Mouse (Mus musculus) heart, embryonic 11.5 days (tissue): ENCODE measurements around the gene Parvg. TPM values are rescaled to one million over a fixed set of nuclear protein-coding genes. Genes with fewer than 3 reads are reported as not detected.
A peak's percentile ranks its signal among the peaks of the same experiment; 100 is the strongest.

ENCODE experiments used
- ATAC-seq: fragments of 200-750 bp; cut with Nextera tagmentation; replicated peaks from 2 replicates; pipeline ENCODE4 v1.8.0; 2017; ENCODE audit warnings: moderate library complexity; ENCODE audit not compliant: insufficient number of reproducible peaks, low FRiP score, low TSS enrichment
- H3K27ac ChIP-seq: fragments of 300-500 bp; sonication (generic); 2 replicates; pipeline ENCODE4 v1.5.1; 2014; ENCODE audit warnings: mild to moderate bottlenecking, low read depth, low read length
- H3K27me3 ChIP-seq: fragments of 300-500 bp; sonication (generic); 2 replicates; pipeline ENCODE4 v1.6.1; 2014; ENCODE audit warnings: mild to moderate bottlenecking, low read length, mixed read lengths; ENCODE audit not compliant: control insufficient read depth, insufficient read depth
- H3K36me3 ChIP-seq: fragments of 300-500 bp; sonication (generic); 2 replicates; pipeline ENCODE4 v1.6.1; 2014; ENCODE audit warnings: mild to moderate bottlenecking, low read length, moderate library complexity, mixed read lengths; ENCODE audit not compliant: control insufficient read depth, insufficient read depth
- H3K4me1 ChIP-seq: fragments of 300-500 bp; sonication (generic); 2 replicates; pipeline ENCODE4 v1.6.1; 2014; ENCODE audit warnings: low read length; ENCODE audit not compliant: control insufficient read depth, insufficient read depth
- H3K4me2 ChIP-seq: fragments of 300-500 bp; sonication (generic); 2 replicates; pipeline ENCODE4 v1.6.1; 2014; ENCODE audit warnings: mild to moderate bottlenecking, moderate library complexity
- H3K4me3 ChIP-seq: fragments of 300-500 bp; sonication (generic); 2 replicates; pipeline ENCODE4 v1.5.1; 2014; ENCODE audit warnings: low read depth, low read length
- H3K9ac ChIP-seq: fragments of 300-500 bp; sonication (generic); 2 replicates; pipeline ENCODE4 v1.6.1; 2014; ENCODE audit warnings: mild to moderate bottlenecking, low read depth, low read length, moderate library complexity
- H3K9me3 ChIP-seq: fragments of 300-500 bp; sonication (generic); replicated peaks from 2 replicates; pipeline ENCODE4 v1.6.1; 2016; ENCODE audit warnings: low read length; ENCODE audit not compliant: control insufficient read depth
- WGBS: fragments of 180-500 bp; shearing (Covaris S2); extraction: QIAGEN DNeasy Blood & Tissue Kit; methylation state at CpG from one replicate; pipeline ENCODE4 v1.1.7; 2014; ENCODE audit not compliant: insufficient replicate concordance; 5-methylcytosine and 5-hydroxymethylcytosine counted together
- polyA plus RNA-seq: library from polyadenylated mRNA; unstranded; fragments of >200 nt; fragmentation: Nextera tagmentation; extraction: Ambion mirVana; gene quantifications from 2 replicates; pipeline ENCODE4 v1.2.1, GENCODE M21; 2014

Gene Parvg
- polyA plus RNA-seq, 1 experiment from 2014 or later = 0.60 TPM

DNA sequence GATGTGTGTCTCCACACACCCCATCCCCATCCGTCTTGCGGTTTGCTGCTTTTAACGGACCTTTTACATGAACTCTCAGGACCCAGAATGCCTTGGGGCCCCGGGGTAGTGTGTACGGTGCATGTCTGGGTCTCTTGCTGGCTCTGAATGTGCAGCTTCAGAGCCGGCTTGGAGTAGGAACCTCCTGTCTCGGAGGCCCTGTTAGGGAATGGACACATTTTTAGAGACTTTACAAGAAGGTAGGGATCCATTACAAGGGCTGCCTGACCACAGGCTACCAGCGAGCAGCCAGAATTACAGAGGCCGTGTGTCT, 10.3 kb upstream of the Parvg start:
- H3K9me3 ChIP-seq = no peaks in the 10 kb centered on the region
- no peak overlapping the region for H3K4me3 ChIP-seq
- H3K4me2 ChIP-seq = peak overlapping the region; percentile 6; the same call in 1 of the 2 replicates
- 0 out of 2 replicates have a peak overlapping the region, but pooled peaks have one; percentile 29 for H3K27ac ChIP-seq
- ATAC-seq = no peak
- H3K4me1 ChIP-seq = peaks cover 30% of the 10 kb centered on the region
- no peaks in the 10 kb centered on the region for H3K27me3 ChIP-seq
- H3K36me3 ChIP-seq = no peaks in the 10 kb centered on the region
- H3K9ac ChIP-seq = no peak overlapping the region
- 28% methylated on average over 9 of the region's 9 CpGs for WGBS

DNA sequence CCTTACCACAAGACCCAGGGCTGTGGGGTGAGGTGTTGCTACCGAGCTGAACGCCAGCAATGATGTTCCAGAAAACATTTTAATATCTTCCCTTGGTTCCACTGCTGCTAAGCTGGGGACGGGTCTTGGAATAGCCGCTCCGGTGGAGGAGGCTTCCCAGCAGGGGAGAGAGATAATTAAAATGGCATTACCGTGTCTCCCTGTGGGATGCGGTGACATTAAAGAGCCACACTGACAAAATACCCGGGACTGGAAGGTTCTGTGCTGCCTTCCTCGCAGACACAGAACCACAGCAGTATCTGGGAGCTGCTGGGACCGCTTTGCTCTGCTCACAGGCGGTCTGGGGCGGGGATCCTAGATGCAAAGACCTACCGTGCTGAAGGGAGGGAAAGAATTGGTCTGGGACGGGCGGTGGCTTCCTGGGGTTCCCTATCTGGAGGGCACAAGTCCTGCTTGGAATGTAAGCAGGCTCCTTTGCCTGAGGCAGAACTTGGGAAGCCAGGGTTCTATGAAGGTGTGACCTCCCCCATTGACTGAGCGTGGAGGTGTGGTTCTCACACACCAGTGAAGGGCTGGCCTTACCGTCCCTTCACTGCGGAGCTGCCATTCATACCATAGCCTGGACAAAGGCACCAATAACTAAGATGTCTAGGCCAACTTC, 9.3 kb upstream of the Parvg start:
- Histone ChIP-seq H3K36me3 (no peaks in the 10 kb centered on the region), H3K27me3 (no peaks in the 10 kb centered on the region), H3K4me3 (no peak overlapping the region), H3K9ac (no peak overlapping the region), H3K9me3 (no peaks in the 10 kb centered on the region), H3K4me2 (no peak overlapping the region), H3K27ac (no peak overlapping the region), H3K4me1 (peaks cover 30% of the 10 kb centered on the region)
- 29% methylated on average over 18 of the region's 18 CpGs for WGBS
- no peak for ATAC-seq

DNA sequence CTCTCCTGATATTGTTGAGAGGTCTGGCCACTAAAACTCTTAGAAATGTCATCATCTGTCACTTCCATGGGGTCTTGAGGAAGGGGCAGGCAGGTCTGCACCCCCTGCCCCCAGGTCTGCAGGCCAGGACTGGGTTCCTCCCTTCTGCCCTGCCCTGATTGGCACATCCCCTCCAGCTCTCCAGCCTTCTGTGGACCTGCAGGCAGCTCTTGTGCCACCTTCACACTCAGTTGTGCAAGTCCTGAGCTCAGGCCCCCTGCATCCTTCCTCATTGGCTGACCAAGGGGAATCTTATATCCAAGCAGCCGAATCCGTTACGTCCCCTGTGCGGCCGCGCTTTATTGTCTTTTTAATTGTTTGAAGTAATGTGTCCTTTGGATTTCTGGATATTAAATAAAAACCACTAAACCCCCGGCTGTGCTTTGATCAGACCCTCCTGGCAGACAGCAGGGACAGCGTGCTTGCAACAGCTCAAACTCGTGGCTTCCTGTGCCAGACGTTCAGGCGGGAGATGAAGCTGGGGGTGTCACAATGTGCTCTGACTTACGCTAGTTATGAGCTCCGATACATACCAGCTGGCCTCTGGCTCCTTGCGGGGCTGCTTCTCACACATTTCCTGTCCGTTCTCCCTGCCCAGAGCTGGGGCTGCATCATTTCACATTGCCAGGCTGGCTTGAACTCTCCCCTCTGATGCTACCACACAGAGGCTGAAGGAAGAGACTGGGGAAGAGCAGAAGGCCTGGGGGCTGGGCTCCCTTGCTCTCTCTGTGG, 8.4 kb upstream of the Parvg start:
- H3K27ac ChIP-seq = no peak overlapping the region
- 62% methylated on average over 15 of the region's 15 CpGs for WGBS
- no peaks in the 10 kb centered on the region for H3K36me3 ChIP-seq
- H3K4me1 ChIP-seq = peaks cover 26% of the 10 kb centered on the region
- no peak overlapping the region for H3K4me2 ChIP-seq
- H3K4me3 ChIP-seq = no peak overlapping the region
- no peaks in the 10 kb centered on the region for H3K27me3 ChIP-seq
- no peaks in the 10 kb centered on the region for H3K9me3 ChIP-seq
- no peak for ATAC-seq
- no peak overlapping the region for H3K9ac ChIP-seq

- no peak overlapping the region for H3K4me3 ChIP-seq
- no peaks in the 10 kb centered on the region for H3K9me3 ChIP-seq
- peaks cover 3% of the 10 kb centered on the region; the same call in 1 of the 2 replicates for H3K4me1 ChIP-seq
- no peak for ATAC-seq
- no peak overlapping the region for H3K9ac ChIP-seq
- no peak overlapping the region for H3K27ac ChIP-seq
- no peak overlapping the region for H3K4me2 ChIP-seq
- H3K36me3 ChIP-seq = no peaks in the 10 kb centered on the region
- 85% methylated on average over 4 of the region's 4 CpGs for WGBS
- no peaks in the 10 kb centered on the region; the same call in 1 of the 2 replicates for H3K27me3 ChIP-seq
Observed at GRCm38 (mm10) chr15:84319393-84319792, 4.4 kb upstream of the Parvg start.

DNA sequence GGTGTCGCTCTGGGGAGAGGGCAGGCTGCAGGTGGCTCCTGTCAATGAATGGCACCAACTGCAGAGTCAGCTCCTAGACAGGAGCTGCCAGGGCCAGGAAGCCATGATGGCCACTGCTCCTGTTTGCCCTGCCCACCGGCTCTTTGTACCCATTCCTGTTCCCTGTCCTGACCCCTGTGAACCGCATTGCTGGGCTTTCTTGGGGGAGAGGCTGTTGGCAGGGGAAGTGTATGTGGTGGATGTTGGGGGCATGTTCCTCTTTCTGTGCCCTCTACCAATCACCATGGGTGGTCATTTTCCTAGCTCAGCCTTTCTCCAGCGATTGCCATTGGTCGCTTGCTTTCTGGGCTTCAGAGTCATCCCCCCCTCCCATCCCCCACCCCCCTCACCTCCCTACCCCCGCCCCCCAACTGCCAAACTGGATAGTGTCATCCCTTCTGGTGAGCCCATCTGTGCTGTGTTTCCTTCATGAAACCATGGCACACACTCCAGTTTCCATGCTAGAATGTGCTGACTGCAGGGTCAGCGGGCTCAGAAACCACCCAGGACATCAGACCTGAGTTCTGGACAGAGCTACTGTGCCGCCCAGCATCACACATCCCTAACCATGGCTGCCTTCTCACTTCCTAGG, 2.2 kb upstream of the Parvg start:
- no peak for ATAC-seq

GRCm38 (mm10) chr15:84324870-84325553, 1.2 kb downstream of the Parvg start:
- no peak overlapping the region for H3K9ac ChIP-seq
- no peaks in the 10 kb centered on the region for H3K36me3 ChIP-seq
- no peaks in the 10 kb centered on the region for H3K4me1 ChIP-seq
- 65% methylated on average over 8 of the region's 8 CpGs for WGBS
- no peak overlapping the region for H3K27ac ChIP-seq
- H3K27me3 ChIP-seq = peaks cover 2% of the 10 kb centered on the region; the same call in 1 of the 2 replicates
- H3K4me2 ChIP-seq = no peak overlapping the region
- H3K4me3 ChIP-seq = no peak overlapping the region
- no peak for ATAC-seq
- H3K9me3 ChIP-seq = no peaks in the 10 kb centered on the region

More for the DNA sequence above, 2.2 kb upstream of the Parvg start:
- Histone ChIP-seq H3K9me3 (no peaks in the 10 kb centered on the region), H3K27ac (no peak overlapping the region), H3K4me1 (no peaks in the 10 kb centered on the region), H3K4me3 (no peak overlapping the region), H3K9ac (no peak overlapping the region), H3K4me2 (no peak overlapping the region), H3K27me3 (no peaks in the 10 kb centered on the region; the same call in 1 of the 2 replicates), H3K36me3 (no peaks in the 10 kb centered on the region)
- 74% methylated on average over 8 of the region's 8 CpGs for WGBS

DNA sequence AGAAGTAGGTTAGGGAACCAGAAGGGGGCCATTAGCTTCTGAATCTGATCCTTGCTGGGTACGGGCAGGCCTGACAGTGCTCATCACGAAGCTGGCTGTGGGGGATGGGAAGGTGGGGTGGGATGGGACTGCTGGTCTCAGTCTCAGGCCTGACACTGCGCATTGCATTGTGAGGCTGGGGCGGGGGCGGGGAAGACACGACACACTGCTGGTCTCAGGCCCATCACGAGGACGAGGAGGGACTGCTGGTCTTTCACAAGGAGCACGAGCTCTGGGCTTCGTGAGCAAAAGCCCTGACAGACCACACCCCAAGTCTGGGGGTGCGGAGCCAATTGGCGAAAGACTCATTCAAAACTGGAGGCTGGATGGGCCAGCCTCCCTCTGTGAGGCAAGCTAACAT, 1.9 kb downstream of the Parvg start:
- no peaks in the 10 kb centered on the region for H3K9me3 ChIP-seq
- H3K9ac ChIP-seq = no peak overlapping the region
- no peak overlapping the region for H3K4me3 ChIP-seq
- no peaks in the 10 kb centered on the region for H3K4me1 ChIP-seq
- H3K36me3 ChIP-seq = no peaks in the 10 kb centered on the region
- 48% methylated on average over 12 of the region's 12 CpGs for WGBS
- H3K27ac ChIP-seq = no peak overlapping the region
- no peak for ATAC-seq
- no peak overlapping the region for H3K4me2 ChIP-seq
- H3K27me3 ChIP-seq = peaks cover 2% of the 10 kb centered on the region; the same call in 1 of the 2 replicates

- Histone ChIP-seq H3K4me1 (no peaks in the 10 kb centered on the region), H3K36me3 (no peaks in the 10 kb centered on the region), H3K4me3 (no peak overlapping the region), H3K9me3 (no peaks in the 10 kb centered on the region), H3K4me2 (no peak overlapping the region), H3K27ac (no peak overlapping the region), H3K27me3 (peaks cover 2% of the 10 kb centered on the region; the same call in 1 of the 2 replicates), H3K9ac (no peak overlapping the region)
- WGBS = 70% methylated on average over 10 of the region's 10 CpGs
- no peak for ATAC-seq
Observed at GRCm38 (mm10) chr15:84328870-84329269, 5.0 kb downstream of the Parvg start.
